In the genomic region with DNA sequence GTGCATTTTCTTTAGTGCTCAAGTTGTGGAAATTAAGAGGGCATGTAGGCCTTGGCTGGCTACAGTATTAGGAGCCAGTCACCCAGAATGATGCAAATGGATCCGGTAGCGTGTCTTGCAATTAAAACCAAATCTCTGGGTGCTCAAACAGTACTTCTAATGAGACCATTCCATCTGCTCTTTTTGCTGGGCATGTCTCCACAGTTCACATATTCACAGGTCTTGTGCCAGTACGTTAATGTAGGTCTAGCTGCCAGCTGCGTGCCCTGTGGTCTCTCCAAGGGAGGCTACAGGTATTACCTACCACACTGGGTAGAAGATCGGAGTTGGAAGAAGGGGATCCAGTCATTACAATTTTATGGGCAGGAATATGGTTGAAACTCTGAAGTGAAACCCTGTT, we compare ENCODE assay signal across 8 mouse cellular contexts. TPM values are rescaled to one million over a fixed set of nuclear protein-coding genes. Genes with fewer than 3 reads are reported as not detected.
DNase-seq lines count a peak whose midpoint lies in the region; ATAC-seq and TF ChIP-seq lines count a peak whose summit lies in the region.

No protein-coding gene starts in this region.

- peak overlapping the region; percentile 80 for H3K4me3 ChIP-seq in kidney, embryonic 16.5 days (ENCODE audit: low read length)
- peak overlapping the region; percentile 94 for H3K4me3 ChIP-seq in bone marrow macrophage, adult 2 months (ENCODE audit: insufficient read depth, low read length)
- peak overlapping the region; percentile 57 for H3K4me3 ChIP-seq in hindbrain, embryonic 11.5 days (ENCODE audit: low read depth, low read length)
- H3K4me3 ChIP-seq in midbrain, embryonic 13.5 days (replicated peaks), result peak overlapping the region; percentile 67

- peaks cover 14% of the 10 kb centered on the region for H3K36me3 ChIP-seq in kidney, embryonic 16.5 days (ENCODE audit: insufficient read depth, low read length)
- no peaks in the 10 kb centered on the region for H3K36me3 ChIP-seq in hindbrain, embryonic 11.5 days (ENCODE audit: control insufficient read depth, insufficient read depth, low read length)
- no peaks in the 10 kb centered on the region for H3K36me3 ChIP-seq in midbrain, embryonic 13.5 days

- 10% methylated on average over 5 of the region's 5 CpGs for WGBS in kidney, embryonic 16.5 days
- WGBS in hindbrain, embryonic 11.5 days, result 44% methylated on average over 5 of the region's 5 CpGs
- 27% methylated on average over 5 of the region's 5 CpGs for WGBS in midbrain, embryonic 13.5 days

- H3K27me3 ChIP-seq in kidney, embryonic 16.5 days (ENCODE audit: insufficient read depth, low read length), result no peaks in the 10 kb centered on the region
- no peaks in the 10 kb centered on the region for H3K27me3 ChIP-seq in hindbrain, embryonic 11.5 days (ENCODE audit: control insufficient read depth, insufficient read depth, low read length)
- no peaks in the 10 kb centered on the region for H3K27me3 ChIP-seq in midbrain, embryonic 13.5 days

- no peak for TF ChIP-seq CTCF in bone marrow macrophage, adult 2 months (IDR thresholded peaks at IDR 0.05; ENCODE audit: low read depth, low read length)

- peaks cover 42% of the 10 kb centered on the region for H3K4me1 ChIP-seq in kidney, embryonic 16.5 days (ENCODE audit: insufficient read depth, low read length)
- H3K4me1 ChIP-seq in bone marrow macrophage, adult 2 months (ENCODE audit: control insufficient read depth, insufficient read depth, low read length), result peaks cover 16% of the 10 kb centered on the region
- H3K4me1 ChIP-seq in hindbrain, embryonic 11.5 days (replicated peaks; ENCODE audit: control insufficient read depth, insufficient read depth, low read length), result peaks cover 4% of the 10 kb centered on the region
- peaks cover 34% of the 10 kb centered on the region for H3K4me1 ChIP-seq in midbrain, embryonic 13.5 days (replicated peaks)

- TF ChIP-seq POLR2A in bone marrow macrophage, adult 2 months (IDR thresholded peaks at IDR 0.05; ENCODE audit: borderline replicate concordance, low read depth, low read length), result no peak

- H3K9me3 ChIP-seq in kidney, embryonic 16.5 days (ENCODE audit: low read length), result no peaks in the 10 kb centered on the region
- no peaks in the 10 kb centered on the region for H3K9me3 ChIP-seq in hindbrain, embryonic 11.5 days (ENCODE audit: control insufficient read depth, low read length)
- no peaks in the 10 kb centered on the region for H3K9me3 ChIP-seq in midbrain, embryonic 13.5 days

- H3K27ac ChIP-seq in kidney, embryonic 16.5 days (ENCODE audit: low read length), result peak overlapping the region; percentile 99
- peak overlapping the region; percentile 100 for H3K27ac ChIP-seq in bone marrow macrophage, adult 2 months (ENCODE audit: insufficient read depth, low read depth, low read length)
- 0 out of 2 replicates have a peak overlapping the region, but pooled peaks have one; percentile 75 for H3K27ac ChIP-seq in hindbrain, embryonic 11.5 days (ENCODE audit: low read depth, low read length)
- 0 out of 2 replicates have a peak overlapping the region, but pooled peaks have one; percentile 72 for H3K27ac ChIP-seq in midbrain, embryonic 13.5 days

- ATAC-seq in kidney, embryonic 16.5 days (ENCODE audit: low FRiP score, low TSS enrichment), result no peak
- no peak for ATAC-seq in hindbrain, embryonic 11.5 days (ENCODE audit: low FRiP score)
- ATAC-seq in midbrain, embryonic 13.5 days, result no peak
- no peak for ATAC-seq in cerebellum, adult (ENCODE audit: insufficient number of reproducible peaks, low FRiP score, low TSS enrichment)

- peak overlapping the region; percentile 87 for H3K9ac ChIP-seq in kidney, embryonic 16.5 days (replicated peaks; ENCODE audit: low read length)
- peak overlapping the region; percentile 68 for H3K9ac ChIP-seq in hindbrain, embryonic 11.5 days (ENCODE audit: low read depth, low read length)
- H3K9ac ChIP-seq in midbrain, embryonic 13.5 days (replicated peaks), result peak overlapping the region; percentile 76

- DNase-seq in kidney, postnatal 4 days, result no peak
- DNase-seq in hindbrain, embryonic 11.5 days (ENCODE audit: low spot score), result peak; percentile 32
- no peak for DNase-seq in embryo, embryonic 9.5 days (ENCODE audit: extremely low spot score)
- no peak for DNase-seq in gastrocnemius, postnatal 10 days

- peak overlapping the region; percentile 96 for H3K4me2 ChIP-seq in kidney, embryonic 16.5 days (replicated peaks; ENCODE audit: low read depth, low read length)
- peak overlapping the region; percentile 69 for H3K4me2 ChIP-seq in hindbrain, embryonic 11.5 days (replicated peaks; ENCODE audit: low read depth, low read length)
- H3K4me2 ChIP-seq in midbrain, embryonic 13.5 days (replicated peaks), result peak overlapping the region; percentile 96

RNA-seq across cellular contexts. Expression of a gene that starts 17.9 kb away (rescaled TPM):
- 793 and 842 TPM in 2 replicates for polyA plus RNA-seq in kidney, embryonic 16.5 days (2015; fragmentation: Nextera tagmentation; extraction: Ambion mirVana)
- polyA plus RNA-seq in bone marrow macrophage, adult 2 months (2012; ENCODE audit: insufficient read depth, insufficient read length, missing spikeins), result 327 and 355 TPM in 2 replicates
- 619 and 688 TPM in 2 replicates for polyA plus RNA-seq in hindbrain, embryonic 11.5 days (2014; fragmentation: Nextera tagmentation; extraction: Ambion mirVana)
- polyA plus RNA-seq in midbrain, embryonic 13.5 days (2015; fragmentation: Nextera tagmentation; extraction: Ambion mirVana), result 361 and 363 TPM in 2 replicates
- 100 to 1,000 TPM; 199 to 227 TPM for total RNA-seq in gastrocnemius, postnatal 10 days (2021)

RNA-seq across cellular contexts. Expression of a gene that starts 19.4 kb away (rescaled TPM):
- 98.1 and 98.5 TPM in 2 replicates for polyA plus RNA-seq in kidney, embryonic 16.5 days (2015; fragmentation: Nextera tagmentation; extraction: Ambion mirVana)
- polyA plus RNA-seq in bone marrow macrophage, adult 2 months (2012; ENCODE audit: insufficient read depth, insufficient read length, missing spikeins), result not detected in 2 replicates
- 1.6 and 2.5 TPM in 2 replicates for polyA plus RNA-seq in hindbrain, embryonic 11.5 days (2014; fragmentation: Nextera tagmentation; extraction: Ambion mirVana)
- polyA plus RNA-seq in midbrain, embryonic 13.5 days (2015; fragmentation: Nextera tagmentation; extraction: Ambion mirVana), result 5.2 TPM in 2 replicates
- not detected for total RNA-seq in gastrocnemius, postnatal 10 days (2021)

RNA-seq across cellular contexts. Expression of a gene that starts 56.1 kb away (rescaled TPM):
- 11.5 and 12.6 TPM in 2 replicates for polyA plus RNA-seq in kidney, embryonic 16.5 days (2015; fragmentation: Nextera tagmentation; extraction: Ambion mirVana)
- polyA plus RNA-seq in bone marrow macrophage, adult 2 months (2012; ENCODE audit: insufficient read depth, insufficient read length, missing spikeins), result 0.62 and 1.3 TPM in 2 replicates
- 11.8 and 13.3 TPM in 2 replicates for polyA plus RNA-seq in hindbrain, embryonic 11.5 days (2014; fragmentation: Nextera tagmentation; extraction: Ambion mirVana)
- polyA plus RNA-seq in midbrain, embryonic 13.5 days (2015; fragmentation: Nextera tagmentation; extraction: Ambion mirVana), result 10.7 and 15.4 TPM in 2 replicates
- total RNA-seq in gastrocnemius, postnatal 10 days (2021), result under 1 TPM; 0.23 to 0.95 TPM

Comparison
In these comparisons a context has a peak if more than half of its experiments do, and no peak if none do; other contexts are left out.
1. RNA of a gene that starts 19.4 kb away (polyA plus RNA-seq): 98.1 to 98.5 TPM in kidney, embryonic 16.5 days; 5.2 TPM in midbrain, embryonic 13.5 days, 1.6 to 2.5 TPM in hindbrain, embryonic 11.5 days and not detected in bone marrow macrophage, adult 2 months; every median in the first group is over 10 times any median in the second.
2. Peak in every context shown above with its lines, with median percentiles within 50 percentile points of each other: H3K27ac ChIP-seq, H3K4me2 ChIP-seq, H3K4me3 ChIP-seq and H3K9ac ChIP-seq.